Mouse (Mus musculus) CH12.LX (cell line): ENCODE data around the gene Gpatch11. TPM values are rescaled to one million over a fixed set of nuclear protein-coding genes. Genes with fewer than 3 reads are reported as not detected.
A peak's percentile ranks its signal among the peaks of the same experiment; 100 is the strongest.

ENCODE experiments used
- DNase-seq: peaks from one replicate; pipeline ENCODE4 v3.0.0-alpha.2; 2013; ENCODE audit errors: extremely low read depth
- H3K27ac ChIP-seq: 2 replicates; pipeline ENCODE4 v1.5.1; 2012; ENCODE audit warnings: low read depth, mild to moderate bottlenecking, control low read depth, moderate library complexity; ENCODE audit not compliant: insufficient read depth
- H3K27me3 ChIP-seq: replicated peaks from 2 replicates; pipeline ENCODE3; 2012; ENCODE audit warnings: inconsistent platforms
- H3K36me3 ChIP-seq, 2 experiments: replicated peaks in 1 of 2; 2 replicates each; pipeline versions ENCODE3 to v1.6.1; 2012; ENCODE audit warnings: inconsistent platforms in 1 of 2, low read length in 1 of 2, mild to moderate bottlenecking in 1 of 2, mixed read lengths in 1 of 2, moderate library complexity in 1 of 2; ENCODE audit not compliant: control insufficient read depth in 1 of 2, insufficient read depth in 1 of 2
- H3K4me1 ChIP-seq, 2 experiments: 2 replicates each; pipeline ENCODE4 v1.6.1; 2012; ENCODE audit warnings: inconsistent platforms in 1 of 2, moderate library complexity in 1 of 2; ENCODE audit not compliant: insufficient read depth in 2 of 2, control insufficient read depth in 1 of 2
- H3K4me2 ChIP-seq: 2 replicates; pipeline ENCODE4 v1.6.1; 2012; ENCODE audit warnings: low read depth, mild to moderate bottlenecking, control low read depth; ENCODE audit not compliant: poor library complexity, insufficient read depth, severe bottlenecking
- H3K4me3 ChIP-seq, 3 experiments: fragments of 150-350 bp in 1 of 3; sonication (generic) in 1 of 3; replicated peaks in 1 of 3; 2 replicates each; pipeline versions ENCODE3 to v1.5.1; 2011 to 2012; ENCODE audit warnings: low read depth in 2 of 3, low read length in 2 of 3, mild to moderate bottlenecking in 2 of 3, moderate library complexity in 2 of 3, control low read depth in 1 of 3, improper control_type of control experiment in 1 of 3, inconsistent platforms in 1 of 3, mixed read lengths in 1 of 3; ENCODE audit not compliant: poor library complexity in 1 of 3
- H3K79me2 ChIP-seq: replicated peaks from 2 replicates; pipeline ENCODE4 v1.6.1; 2012; ENCODE audit warnings: mild to moderate bottlenecking, moderate library complexity; ENCODE audit not compliant: control insufficient read depth, poor library complexity, insufficient read depth, severe bottlenecking; ENCODE audit errors: extremely low read depth
- H3K9ac ChIP-seq: 2 replicates; pipeline ENCODE4 v1.6.1; 2012; ENCODE audit warnings: low read depth, mild to moderate bottlenecking, control low read depth, moderate library complexity; ENCODE audit not compliant: insufficient read depth
- H3K9me3 ChIP-seq: replicated peaks from 2 replicates; pipeline ENCODE3; 2012; ENCODE audit warnings: low read length, inconsistent platforms, mixed read lengths
- BHLHE40 ChIP-seq: IDR thresholded peaks from 2 replicates; pipeline ENCODE4 v1.6.1; 2011; ENCODE audit warnings: mild to moderate bottlenecking, low read depth, low read length, improper control_type of control experiment
- CHD1 ChIP-seq: IDR thresholded peaks from 2 replicates; pipeline ENCODE4 v1.6.1; 2012; ENCODE audit warnings: low read depth, low read length, improper control_type of control experiment, inconsistent platforms
- CHD2 ChIP-seq: IDR thresholded peaks from 2 replicates; pipeline ENCODE4 v1.6.1; 2011; ENCODE audit warnings: low read length, improper control_type of control experiment
- CTCF ChIP-seq, 2 experiments: IDR thresholded peaks in 1 of 2; conservative IDR thresholded peaks in 1 of 2; 2 replicates each; pipeline ENCODE4 v1.5.1; 2011 to 2012; ENCODE audit warnings: low read depth in 2 of 2, low read length in 2 of 2, improper control_type of control experiment in 1 of 2, inconsistent platforms in 1 of 2, mild to moderate bottlenecking in 1 of 2, moderate library complexity in 1 of 2
- E2F4 ChIP-seq: IDR thresholded peaks from 2 replicates; pipeline ENCODE4 v1.6.1; 2011; ENCODE audit warnings: low read depth, low read length, improper control_type of control experiment; ENCODE audit not compliant: insufficient replicate concordance
- ELF1 ChIP-seq: IDR thresholded peaks from 2 replicates; pipeline ENCODE4 v1.6.1; 2014; ENCODE audit warnings: low read depth, mild to moderate bottlenecking, inconsistent platforms, low read length, improper control_type of control experiment
- EP300 ChIP-seq: IDR thresholded peaks from 2 replicates; pipeline ENCODE4 v1.6.1; 2011; ENCODE audit warnings: low read length, improper control_type of control experiment
- ETS1 ChIP-seq: conservative IDR thresholded peaks from 2 replicates; pipeline ENCODE4 v1.6.1; 2012; ENCODE audit warnings: low read depth, mild to moderate bottlenecking, inconsistent platforms, low read length, improper control_type of control experiment, moderate library complexity
- GABPA ChIP-seq: IDR thresholded peaks from 2 replicates; pipeline ENCODE4 v1.6.1; 2012; ENCODE audit warnings: low read depth, low read length, improper control_type of control experiment, inconsistent platforms; ENCODE audit not compliant: insufficient replicate concordance
- HCFC1 ChIP-seq: IDR thresholded peaks from 2 replicates; pipeline ENCODE4 v1.6.1; 2012; ENCODE audit warnings: low read depth, mild to moderate bottlenecking, inconsistent platforms, low read length, improper control_type of control experiment
- IRF4 ChIP-seq: IDR thresholded peaks from 2 replicates; pipeline ENCODE4 v1.6.1; 2014; ENCODE audit warnings: low read depth, mild to moderate bottlenecking, inconsistent platforms, low read length, improper control_type of control experiment
- JUN ChIP-seq: IDR thresholded peaks from 2 replicates; pipeline ENCODE4 v1.6.1; 2011; ENCODE audit warnings: low read depth, mild to moderate bottlenecking, low read length, improper control_type of control experiment, moderate library complexity; ENCODE audit not compliant: insufficient read depth
- JUND ChIP-seq: conservative IDR thresholded peaks from 2 replicates; pipeline ENCODE4 v1.6.1; 2011; ENCODE audit warnings: low read depth, low read length, improper control_type of control experiment
- MAFK ChIP-seq: IDR thresholded peaks from 2 replicates; pipeline ENCODE4 v1.6.1; 2011; ENCODE audit warnings: low read length, improper control_type of control experiment; ENCODE audit not compliant: insufficient replicate concordance
- MAX ChIP-seq: IDR thresholded peaks from 2 replicates; pipeline ENCODE4 v1.6.1; 2011; ENCODE audit warnings: low read length, improper control_type of control experiment
- MAZ ChIP-seq: IDR thresholded peaks from 2 replicates; pipeline ENCODE4 v1.6.1; 2012; ENCODE audit warnings: low read depth, mild to moderate bottlenecking, inconsistent platforms, low read length, improper control_type of control experiment, moderate library complexity
- MEF2A ChIP-seq: IDR thresholded peaks from 2 replicates; pipeline ENCODE4 v1.6.1; 2014; ENCODE audit warnings: low read depth, mild to moderate bottlenecking, inconsistent platforms, low read length, improper control_type of control experiment, borderline replicate concordance
- MXI1 ChIP-seq: IDR thresholded peaks from 2 replicates; pipeline ENCODE4 v1.6.1; 2011; ENCODE audit warnings: mild to moderate bottlenecking, low read depth, low read length, improper control_type of control experiment
- MYC ChIP-seq: IDR thresholded peaks from 2 replicates; pipeline ENCODE4 v1.6.1; 2011; ENCODE audit warnings: low read depth, mild to moderate bottlenecking, improper control_type of control experiment, low read length
- NELFE ChIP-seq: IDR thresholded peaks from 2 replicates; pipeline ENCODE4 v1.6.1; 2011; ENCODE audit warnings: low read depth, low read length, improper control_type of control experiment
- NRF1 ChIP-seq: IDR thresholded peaks from 2 replicates; pipeline ENCODE4 v1.6.1; 2014; ENCODE audit warnings: low read depth, mild to moderate bottlenecking, inconsistent platforms, low read length, improper control_type of control experiment, moderate library complexity
- PAX5 ChIP-seq: IDR thresholded peaks from 2 replicates; pipeline ENCODE4 v1.6.1; 2012; ENCODE audit warnings: low read length, inconsistent platforms, mixed read lengths
- POLR2A ChIP-seq: IDR thresholded peaks from 2 replicates; pipeline ENCODE4 v1.6.1; 2011; ENCODE audit warnings: low read depth, mild to moderate bottlenecking, improper control_type of control experiment, low read length
- RCOR1 ChIP-seq: conservative IDR thresholded peaks from 2 replicates; pipeline ENCODE4 v1.6.1; 2012; ENCODE audit warnings: low read depth, mild to moderate bottlenecking, inconsistent platforms, low read length, improper control_type of control experiment
- SIN3A ChIP-seq: IDR thresholded peaks from 2 replicates; pipeline ENCODE4 v1.6.1; 2012; ENCODE audit warnings: low read length, improper control_type of control experiment, inconsistent platforms
- TBP ChIP-seq: conservative IDR thresholded peaks from 2 replicates; pipeline ENCODE4 v1.6.1; 2011; ENCODE audit warnings: low read depth, low read length, improper control_type of control experiment
- TCF12 ChIP-seq: IDR thresholded peaks from 2 replicates; pipeline ENCODE4 v1.6.1; 2014; ENCODE audit warnings: low read depth, mild to moderate bottlenecking, inconsistent platforms, low read length, improper control_type of control experiment
- UBTF ChIP-seq: IDR thresholded peaks from 2 replicates; pipeline ENCODE4 v1.6.1; 2012; ENCODE audit warnings: low read depth, mild to moderate bottlenecking, inconsistent platforms, low read length, improper control_type of control experiment, moderate library complexity
- USF2 ChIP-seq: conservative IDR thresholded peaks from 2 replicates; pipeline ENCODE4 v1.6.1; 2011; ENCODE audit warnings: low read depth, low read length, improper control_type of control experiment
- ZKSCAN1 ChIP-seq: IDR thresholded peaks from 2 replicates; pipeline ENCODE4 v1.6.1; 2012; ENCODE audit warnings: low read depth, inconsistent platforms, low read length, improper control_type of control experiment, borderline replicate concordance
- ZMIZ1 ChIP-seq: IDR thresholded peaks from 2 replicates; pipeline ENCODE4 v1.6.1; 2012; ENCODE audit warnings: low read depth, mild to moderate bottlenecking, inconsistent platforms, low read length, improper control_type of control experiment
- ZNF384 ChIP-seq: IDR thresholded peaks from 2 replicates; pipeline ENCODE4 v1.6.1; 2012; ENCODE audit warnings: low read depth, low read length, improper control_type of control experiment, inconsistent platforms
- dilution Hi-C: fragments of 300-500 bp; cut with MboI; formaldehyde crosslinking; loops from 2 replicates; pipeline ENCODE4 v1.14.3; 2020; ENCODE audit warnings: low sequenced_read_pairs; ENCODE audit not compliant: extremely low pct_unique_long_range_greater_than_20kb, extremely low pct_ligation_motif_present
- in situ Hi-C: fragments of 300-500 bp; cut with MboI; formaldehyde crosslinking; loops from 3 replicates; pipeline ENCODE4 v1.14.3; 2019; ENCODE audit warnings: low sequenced_read_pairs, low pct_ligation_motif_present, low pct_unique_long_range_greater_than_20kb, mixed read lengths
- polyA plus RNA-seq: library from polyadenylated mRNA; unstranded; fragments of >175 nt; gene quantifications from 2 replicates; pipeline ENCODE4 v1.2.1, GENCODE M21; 2012; ENCODE audit warnings: low read depth; ENCODE audit not compliant: insufficient read length
- total RNA-seq, 2 experiments: library from RNA; depleted of rRNA; stranded (reverse); fragments of 300-350 nt in 1 of 2; fragments of >200 nt in 1 of 2; gene quantifications; 2 replicates each; pipeline ENCODE4 v1.2.3; 2012 to 2014

Gpatch11 gene
- 13.4 and 21.6 TPM in 2 replicates for total RNA-seq (2012; rRNA removed)
- 22.3 and 25.1 TPM in 2 replicates for total RNA-seq (2014; rRNA removed)
- 25.5 and 38.7 TPM in 2 replicates for polyA plus RNA-seq

DNA sequence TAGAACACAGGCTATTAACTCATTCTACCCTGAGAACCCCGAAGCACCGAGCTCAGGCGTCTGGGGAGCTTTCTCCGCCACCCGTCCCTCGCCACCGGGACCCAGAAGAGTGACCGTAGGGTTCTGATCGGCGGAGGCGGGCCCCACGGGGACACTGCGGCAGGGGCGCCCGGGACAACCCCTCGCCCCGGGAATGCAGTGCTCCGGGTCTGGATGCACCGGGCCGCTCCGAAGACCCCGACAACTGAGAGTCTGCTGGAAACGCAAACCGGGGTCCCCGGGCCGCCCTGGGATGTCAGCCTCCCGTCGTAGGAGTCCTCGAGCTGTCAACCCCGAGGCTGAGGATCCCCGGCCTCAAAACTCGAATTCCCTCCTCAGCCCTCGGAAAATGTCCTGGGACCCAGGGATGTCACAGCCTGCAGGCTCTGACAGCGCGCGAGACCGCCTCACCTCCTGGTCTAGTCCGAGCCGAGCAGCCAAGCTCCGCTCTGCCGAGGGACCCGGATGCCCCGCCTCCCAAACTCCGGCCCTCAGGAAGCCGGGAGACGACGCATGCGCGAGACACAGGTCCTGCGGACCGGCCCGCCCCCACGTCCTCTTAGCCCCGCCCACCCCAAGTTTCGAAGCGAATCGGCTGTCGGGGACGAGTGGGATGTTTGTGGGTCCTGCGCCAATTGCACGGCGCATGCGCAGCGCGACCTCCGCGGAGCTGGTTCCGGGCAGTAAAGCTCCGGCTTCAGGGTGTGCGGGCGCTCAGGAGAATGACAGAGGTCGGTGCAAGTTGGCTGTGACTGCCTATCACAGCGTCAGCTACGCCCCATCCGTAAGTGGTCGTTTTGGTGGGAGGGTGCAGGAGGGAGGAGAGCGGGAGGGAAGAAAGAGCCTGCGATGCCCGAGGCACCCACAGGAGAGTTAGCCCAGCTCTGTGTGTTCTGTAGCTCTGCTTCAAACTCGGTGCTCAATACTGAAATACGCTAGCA is at the start of gene Gpatch11, which contains the start of gene Heatr5b:
TSS of gene Gpatch11 (plus strand) at position 712 of the 980 bp plus-strand sequence.
TSS of gene Heatr5b (minus strand) at position 509 of the 980 bp plus-strand sequence.
- peak; percentile 98 for DNase-seq
- peaks cover 13 to 44% of the 10 kb centered on the region in 2 experiments for H3K36me3 ChIP-seq
- peak within 1 kb of the TSS; percentile 92 for H3K9ac ChIP-seq
- peaks cover 0 to 26% of the 10 kb centered on the region in 2 experiments; a peak in 2 of 4 replicates for H3K4me1 ChIP-seq
- dilution Hi-C loops: no loop called here
- peak; percentile 71 for TF ChIP-seq HCFC1
- peak; percentile 77 for TF ChIP-seq NELFE
- TF ChIP-seq E2F4: no peak
- TF ChIP-seq RCOR1: no peak
- TF ChIP-seq PAX5: no peak
- TF ChIP-seq MYC: no peak
- peak; percentile 74; the same call in 1 of the 2 replicates for TF ChIP-seq TCF12
- 0 out of 2 replicates have a peak, but pooled peaks have one; percentile 57 for TF ChIP-seq SIN3A
- TF ChIP-seq IRF4: 0 out of 2 replicates have a peak, but pooled peaks have one; percentile 4
- no peak for TF ChIP-seq ETS1
- peak; percentile 100 for TF ChIP-seq NRF1
- TF ChIP-seq EP300: no peak
- no peak for TF ChIP-seq JUND
- no peak for TF ChIP-seq ZMIZ1
- no peak for TF ChIP-seq GABPA
- TF ChIP-seq MEF2A: no peak
- TF ChIP-seq UBTF: no peak; the same call in 1 of the 2 replicates
- no peak for TF ChIP-seq MAZ
- no peak for TF ChIP-seq BHLHE40
- no peak for TF ChIP-seq MAFK
- no peak for TF ChIP-seq CHD1
- no peak for TF ChIP-seq USF2
- TF ChIP-seq CTCF (conservative IDR thresholded peaks at IDR 0.05 in 1 of 2, IDR thresholded peaks at IDR 0.05 in 1 of 2; ENCODE audit: low read depth in 2 of 2, low read length in 2 of 2): no peak
- TF ChIP-seq ZKSCAN1: no peak
- TF ChIP-seq JUN: no peak
- TF ChIP-seq MAX: no peak
- TF ChIP-seq MXI1: peak; percentile 80
- TF ChIP-seq ZNF384: no peak
- TF ChIP-seq ELF1: peak; percentile 82
- no peak for TF ChIP-seq CHD2
- peak; percentile 57; the same call in 1 of the 2 replicates for TF ChIP-seq TBP
- peak; percentile 87 for TF ChIP-seq POLR2A
- TF ChIP-seq, all 38 proteins: peak for 10
- Histone ChIP-seq H3K4me2 (peak within 1 kb of the TSS; percentile 51; the same call in 1 of the 2 replicates), H3K4me3 (peak within 1 kb of the TSS; percentile 88 to 92 (median 92)), H3K27ac (peak within 1 kb of the TSS; percentile 70), H3K79me2 (no peaks in the 10 kb centered on the region; the same call in 1 of the 2 replicates), H3K27me3 (no peaks in the 10 kb centered on the region), H3K9me3 (no peaks in the 10 kb centered on the region)
- in situ Hi-C loops: no loop called here
